Mouse (Mus musculus) lung, postnatal 14 days (tissue): ENCODE results near the gene Samd15.

ENCODE experiments used
- DNase-seq: peaks from one replicate; pipeline ENCODE4 v3.0.0; 2021

The Samd15 gene

GRCm38 (mm10) chr12:87236882-87237483 is 37.5 kb downstream of the Samd15 start:
- DNase-seq = no peak

GRCm38 (mm10) chr12:87238632-87239031 is 39.1 kb downstream of the Samd15 start, which contains the start of gene Noxred1:
TSS of gene Noxred1 (minus strand) at chr12:87238732.
- DNase-seq = no peak

- no peak for DNase-seq
These were observed 50.6 kb downstream of the Samd15 start for GRCm38 (mm10) chr12:87250161-87250560.

- no peak for DNase-seq
These were observed 54.4 kb downstream of the Samd15 start for GRCm38 (mm10) chr12:87253878-87254277.

- DNase-seq = no peak
These were observed 57.1 kb downstream of the Samd15 start for GRCm38 (mm10) chr12:87256629-87257028.

- no peak for DNase-seq
These were observed 61.0 kb downstream of the Samd15 start for GRCm38 (mm10) chr12:87260562-87260961.
